Mouse (Mus musculus): ENCODE data around the gene Hscb. TPM values are rescaled to one million over a fixed set of nuclear protein-coding genes. Genes with fewer than 3 reads are reported as not detected.

Hscb gene
- polyA plus RNA-seq, 1 experiment from 2014 or later, result 52.4 TPM

Other genes starting within 250 kb of the Hscb start
- 88.5 and 92.4 TPM in 2 replicates for gene Noc4l, start 186.4 kb downstream of the Hscb start, polyA plus RNA-seq (2016; fragmentation: Nextera tagmentation; extraction: Ambion mirVana)
- 30.2 and 36.3 TPM in 2 replicates for gene Ddx51, start 186.3 kb downstream of the Hscb start, polyA plus RNA-seq (2016; fragmentation: Nextera tagmentation; extraction: Ambion mirVana)
- gene Ep400, start 69.1 kb downstream of the Hscb start, polyA plus RNA-seq (2016; fragmentation: Nextera tagmentation; extraction: Ambion mirVana), result 23.9 and 28.5 TPM in 2 replicates
- 48.7 and 50.7 TPM in 2 replicates for gene Pus1, start 59.1 kb downstream of the Hscb start, polyA plus RNA-seq (2016; fragmentation: Nextera tagmentation; extraction: Ambion mirVana)
- gene Ulk1, start 29.7 kb downstream of the Hscb start, polyA plus RNA-seq (2016; fragmentation: Nextera tagmentation; extraction: Ambion mirVana), result 10.8 and 11.5 TPM in 2 replicates
- gene Chek2, start 202 bp upstream of the Hscb start, polyA plus RNA-seq (2016; fragmentation: Nextera tagmentation; extraction: Ambion mirVana), result 51.2 and 52.7 TPM in 2 replicates
- gene Ttc28, start 40.0 kb upstream of the Hscb start, polyA plus RNA-seq (2016; fragmentation: Nextera tagmentation; extraction: Ambion mirVana), result 1.8 and 2.1 TPM in 2 replicates

Measured in liver, embryonic 12.5 days (tissue).